Mouse (Mus musculus): ENCODE measurements around the gene Coil. TPM values are rescaled to one million over a fixed set of nuclear protein-coding genes. Genes with fewer than 3 reads are reported as not detected.

The Coil gene
- polyA plus RNA-seq, 1 experiment, result 14.3 TPM

DNA sequence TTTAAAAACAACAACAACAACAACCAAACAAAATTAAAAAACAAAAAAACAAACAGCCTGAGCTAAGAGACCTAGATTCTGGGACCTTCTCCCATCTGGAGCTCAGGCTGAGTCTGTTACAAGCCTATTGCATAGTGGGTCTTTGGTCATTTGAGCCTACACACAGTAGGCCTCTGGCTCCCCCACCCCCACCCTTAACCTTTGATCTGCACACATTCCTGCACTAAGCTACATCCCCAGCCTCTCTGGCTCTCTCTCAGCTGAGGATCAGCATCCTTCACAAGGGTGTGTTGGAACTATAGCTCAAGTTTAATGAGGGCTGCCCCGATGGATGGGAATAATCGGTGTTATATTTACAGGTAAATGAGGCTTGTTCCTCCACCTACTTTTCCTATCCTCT is 25.6 kb downstream of the Coil start:
- no peak for TF ChIP-seq GATA1 (IDR thresholded peaks at IDR 0.05; ENCODE audit: low read length)

DNA sequence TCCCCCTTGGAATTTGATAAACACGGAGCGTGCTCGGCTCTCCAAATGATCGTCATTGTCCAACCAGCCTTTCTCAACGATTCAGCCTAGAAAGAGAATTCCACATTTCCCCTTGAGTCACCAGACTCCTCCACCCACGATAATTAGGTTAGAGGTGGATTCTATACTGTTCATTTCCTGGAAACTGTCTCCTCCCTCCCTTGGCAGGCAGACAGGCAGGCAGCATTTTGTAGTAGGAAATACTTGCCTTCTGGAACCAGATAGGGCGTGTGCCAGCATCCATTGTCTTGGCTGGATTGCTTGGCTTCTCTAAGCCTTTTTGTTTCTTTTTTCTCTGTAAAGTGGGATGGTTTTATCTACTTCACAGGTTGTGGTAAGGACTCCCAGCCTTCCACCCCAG is 26.4 kb downstream of the Coil start:
- TF ChIP-seq GATA1 (IDR thresholded peaks at IDR 0.05; ENCODE audit: low read length), result no peak

DNA sequence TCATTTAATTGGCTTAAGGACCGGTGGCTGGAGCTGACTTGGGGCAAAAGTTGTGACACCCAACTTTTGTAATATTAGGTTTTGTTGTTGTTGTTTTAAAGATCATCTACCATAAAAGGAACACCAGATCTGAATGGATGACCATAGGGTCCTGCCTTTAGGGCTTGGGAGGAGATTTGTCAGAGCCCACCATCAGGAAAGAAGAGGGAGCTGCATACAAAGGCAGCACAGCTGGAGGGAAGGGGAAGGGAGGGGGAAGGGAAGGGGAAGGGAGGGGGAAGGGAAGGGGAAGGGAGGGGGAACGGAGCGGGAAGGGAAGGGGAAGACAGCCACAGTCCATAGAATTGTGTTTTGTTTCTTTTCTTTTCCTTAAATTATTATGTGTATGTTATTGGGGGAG is 28.4 kb downstream of the Coil start:
- TF ChIP-seq GATA1 (IDR thresholded peaks at IDR 0.05; ENCODE audit: low read length), result no peak

DNA sequence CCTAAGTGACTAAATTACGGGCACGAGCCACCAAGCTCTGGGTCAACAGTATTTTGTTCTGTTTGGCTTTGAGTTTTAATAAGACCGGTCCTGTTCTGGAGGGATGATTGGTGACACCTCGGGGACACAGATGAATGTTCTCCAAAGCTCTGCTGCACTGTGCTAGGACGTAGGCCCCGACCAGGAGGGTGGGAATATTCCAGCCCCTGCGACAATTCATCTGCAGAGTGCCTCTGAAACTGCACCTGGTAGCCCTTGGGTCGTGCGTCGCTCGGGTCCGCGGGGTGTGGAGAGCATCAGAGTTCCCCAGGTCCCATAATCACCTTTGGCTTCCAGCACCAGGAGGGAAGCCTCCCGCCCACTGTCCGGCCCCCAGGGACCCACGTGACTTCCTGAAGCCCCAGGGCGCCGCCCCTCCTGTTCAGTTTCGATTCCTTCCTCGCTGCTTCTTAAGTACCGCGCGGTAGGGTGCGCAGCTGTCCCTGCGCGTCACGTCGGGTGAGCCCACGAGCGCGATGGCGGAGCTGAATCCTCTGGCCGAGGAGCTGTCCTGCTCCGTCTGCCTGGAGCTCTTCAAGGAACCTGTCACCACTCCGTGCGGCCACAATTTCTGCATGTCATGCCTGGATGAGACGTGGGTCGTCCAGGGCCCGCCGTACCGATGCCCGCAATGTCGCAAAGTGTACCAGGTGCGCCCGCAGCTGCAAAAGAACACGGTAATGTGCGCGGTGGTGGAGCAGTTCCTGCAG is 29.1 kb downstream of the Coil start, which contains the start of gene Trim25:
Trim25 (plus strand) TSS at position 403 of the 749 bp plus-strand sequence.
- no peak for TF ChIP-seq GATA1 (IDR thresholded peaks at IDR 0.05; ENCODE audit: low read length)

GRCm38 (mm10) chr11:88999723-89000526 is 29.9 kb downstream of the Coil start:
- TF ChIP-seq GATA1 (IDR thresholded peaks at IDR 0.05; ENCODE audit: low read length), result no peak

- no peak for TF ChIP-seq GATA1 (IDR thresholded peaks at IDR 0.05; ENCODE audit: low read length)
These were observed 30.4 kb downstream of the Coil start for GRCm38 (mm10) chr11:89000527-89000819.

- TF ChIP-seq GATA1 (IDR thresholded peaks at IDR 0.05; ENCODE audit: low read length), result no peak
These were observed 31.5 kb downstream of the Coil start for GRCm38 (mm10) chr11:89001569-89001968.

GRCm38 (mm10) chr11:89002068-89002467 is 32.0 kb downstream of the Coil start:
- no peak for TF ChIP-seq GATA1 (IDR thresholded peaks at IDR 0.05; ENCODE audit: low read length)

DNA sequence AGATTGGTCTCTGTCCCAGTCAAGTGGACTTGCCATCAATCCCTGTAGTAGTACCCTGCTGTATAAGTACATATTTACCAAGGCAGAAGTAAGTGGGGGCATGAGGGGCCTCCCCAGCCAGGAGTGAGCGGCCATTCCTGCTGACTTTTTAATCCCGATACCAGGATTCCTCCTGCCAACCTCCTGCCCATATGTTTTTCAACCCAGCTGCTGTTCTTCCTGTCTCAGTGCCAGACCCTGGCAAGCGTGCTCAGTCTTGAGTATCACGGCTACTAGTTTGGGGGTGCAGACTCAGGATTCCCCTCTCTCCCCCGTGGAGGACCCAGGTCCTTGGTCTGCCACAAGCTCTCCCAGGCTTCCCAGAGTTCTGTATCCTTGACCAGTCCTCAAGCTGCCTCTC is 32.6 kb downstream of the Coil start:
- TF ChIP-seq GATA1 (IDR thresholded peaks at IDR 0.05; ENCODE audit: low read length), result no peak

GRCm38 (mm10) chr11:89003078-89003477 is 33.0 kb downstream of the Coil start:
- TF ChIP-seq GATA1 (IDR thresholded peaks at IDR 0.05; ENCODE audit: low read length), result no peak

- no peak for TF ChIP-seq GATA1 (IDR thresholded peaks at IDR 0.05; ENCODE audit: low read length)
These were observed 33.7 kb downstream of the Coil start for GRCm38 (mm10) chr11:89003726-89004125.

DNA sequence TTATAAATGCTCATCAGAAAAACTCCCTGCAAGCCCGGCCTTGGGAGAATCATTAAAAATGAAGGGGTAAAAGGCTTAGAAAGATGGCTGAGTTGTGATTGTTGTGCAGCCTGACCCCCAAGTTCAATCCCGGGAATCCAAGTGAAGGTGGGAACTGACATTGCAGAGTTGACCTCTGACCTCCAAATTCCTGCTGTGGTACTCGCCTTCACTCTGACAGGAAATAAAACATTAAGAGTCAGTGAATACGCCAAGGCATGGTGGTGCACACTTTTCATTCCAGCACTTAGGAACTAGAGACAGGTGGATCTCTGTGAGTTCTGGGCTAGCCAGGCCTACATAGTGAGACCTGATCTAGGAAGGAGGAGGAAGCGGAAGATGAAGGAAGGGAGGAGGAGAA is 35.4 kb downstream of the Coil start:
- no peak for TF ChIP-seq GATA1 (IDR thresholded peaks at IDR 0.05; ENCODE audit: low read length)

DNA sequence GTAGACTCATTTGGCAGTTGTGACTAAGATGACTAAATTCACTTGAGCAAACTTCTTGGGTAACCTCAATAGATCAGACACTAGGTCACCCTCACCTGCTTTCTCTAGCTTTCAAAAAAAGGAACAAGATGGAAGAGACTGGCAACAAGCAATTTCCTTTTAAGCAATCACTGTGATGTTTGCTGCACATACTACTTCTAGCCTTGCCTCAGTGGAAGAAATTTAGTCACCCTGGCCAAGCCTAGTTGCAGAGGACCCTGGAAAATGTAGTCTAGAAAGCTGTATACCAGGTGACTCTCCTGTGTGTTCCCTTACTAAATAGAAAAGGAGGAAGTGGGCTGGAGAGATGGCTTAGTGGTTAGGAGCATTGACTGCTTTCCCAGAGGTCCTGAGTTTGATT is 36.4 kb downstream of the Coil start:
- no peak for TF ChIP-seq GATA1 (IDR thresholded peaks at IDR 0.05; ENCODE audit: low read length)

DNA sequence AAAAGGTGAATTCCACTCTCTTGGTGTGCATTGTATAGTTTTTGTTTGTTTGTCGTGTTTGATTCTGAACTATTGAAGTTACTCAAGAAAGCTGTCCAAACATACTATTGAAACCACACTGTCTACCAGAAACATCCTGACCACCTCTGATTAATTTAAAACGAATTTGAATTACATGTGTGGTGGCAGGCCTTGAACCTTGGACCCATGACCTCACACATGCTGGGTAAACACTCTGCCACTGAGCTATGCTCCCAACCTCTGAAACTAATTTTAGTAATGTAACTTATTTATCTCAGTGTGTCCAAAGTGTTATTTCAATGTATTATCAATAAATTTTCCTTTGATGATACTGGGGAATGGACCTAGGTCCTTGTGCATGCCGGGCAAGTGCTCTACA is 37.5 kb downstream of the Coil start:
- TF ChIP-seq GATA1 (IDR thresholded peaks at IDR 0.05; ENCODE audit: low read length), result no peak

DNA sequence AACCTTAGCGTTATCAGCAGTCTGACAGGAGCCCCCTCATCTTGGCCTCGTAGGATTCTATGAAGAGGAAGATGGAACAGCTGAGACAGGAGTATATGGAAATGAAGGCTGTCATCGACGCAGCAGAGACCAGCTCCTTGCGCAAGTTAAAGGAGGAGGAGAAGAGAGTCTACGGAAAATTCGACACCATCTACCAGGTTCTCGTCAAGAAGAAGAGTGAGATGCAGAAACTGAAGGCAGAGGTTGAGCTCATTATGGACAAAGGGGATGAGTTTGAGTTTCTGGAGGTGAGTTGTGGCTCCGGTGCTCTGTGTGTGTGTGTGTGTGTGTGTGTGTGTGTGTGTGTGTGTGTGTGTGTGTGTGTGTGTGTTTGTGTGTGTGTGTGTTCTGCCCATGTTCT is 39.0 kb downstream of the Coil start:
- TF ChIP-seq GATA1 (IDR thresholded peaks at IDR 0.05; ENCODE audit: low read length), result no peak

- no peak for TF ChIP-seq GATA1 (IDR thresholded peaks at IDR 0.05; ENCODE audit: low read length)
These were observed 39.4 kb downstream of the Coil start for GRCm38 (mm10) chr11:89009496-89009895.

DNA sequence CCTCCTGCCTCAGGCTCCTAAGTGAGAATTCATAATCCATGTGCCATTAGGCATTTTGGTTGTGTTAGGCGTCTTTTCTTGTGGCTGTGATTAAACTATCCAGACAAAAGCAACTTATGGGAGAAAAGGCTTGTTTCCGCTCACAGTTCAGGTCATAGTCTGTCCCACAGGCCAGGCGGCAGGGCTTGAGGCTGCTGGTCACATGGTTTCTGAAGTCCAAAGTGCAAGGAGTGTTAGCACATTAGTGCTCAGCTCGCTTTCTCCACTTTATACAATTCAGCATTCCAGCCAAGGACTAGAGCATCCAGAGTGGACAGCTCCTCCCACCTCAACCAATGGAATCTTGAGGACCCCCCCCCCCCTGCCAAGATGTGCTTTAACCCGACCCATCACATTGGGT is 42.2 kb downstream of the Coil start:
- no peak for TF ChIP-seq GATA1 (IDR thresholded peaks at IDR 0.05; ENCODE audit: low read length)

Measured in G1E-ER4 (cell line).